Mouse (Mus musculus): Measurements from ENCODE around the gene Ttc28.

- no peak for TF ChIP-seq GATA1 (IDR thresholded peaks at IDR 0.05; ENCODE audit: low read length)
- TF ChIP-seq TAL1 (IDR thresholded peaks at IDR 0.05; ENCODE audit: low read length), result no peak
Observed at GRCm38 (mm10) chr5:111138239-111138833, 258.7 kb downstream of the Ttc28 start.

Measured in erythroblast, embryonic 14.5 days (primary cell).